In genomic region chr5:134085227-134085626, GRCm38 (mm10) we compare ENCODE assay signal across 17 mouse cellular contexts. TPM values are rescaled to one million over a fixed set of nuclear protein-coding genes. Genes with fewer than 3 reads are reported as not detected.
DNase-seq lines count a peak whose midpoint lies in the region; ATAC-seq and TF ChIP-seq lines count a peak whose summit lies in the region.
"Had no signal": no experiment of that assay in that cellular context is flagged by ENCODE, and none has a peak within 500 bp of the region (broad histone marks: within the 10 kb centered on the region; RNA-seq: fewer than 3 reads in every experiment).

No protein-coding gene starts in this region.

- no peak for ATAC-seq in intestine, embryonic 16.5 days
- no peak for ATAC-seq in intestine, embryonic 15.5 days
- ATAC-seq in stomach, postnatal 0 days (ENCODE audit: low FRiP score, low TSS enrichment): no peak
- ATAC-seq: forebrain, embryonic 13.5 days had no signal

- H3K9me3 ChIP-seq in intestine, embryonic 16.5 days (ENCODE audit: control insufficient read depth, low read length): no peaks in the 10 kb centered on the region
- H3K9me3 ChIP-seq in intestine, embryonic 15.5 days: no peaks in the 10 kb centered on the region
- H3K9me3 ChIP-seq in stomach, postnatal 0 days (ENCODE audit: control insufficient read depth, low read length): no peaks in the 10 kb centered on the region
- H3K9me3 ChIP-seq: forebrain, embryonic 13.5 days had no signal

- peak; percentile 19 for DNase-seq in adrenal gland, postnatal 10 days
- no peak for DNase-seq in adrenal gland, adult 8-10 months
- DNase-seq in retina, embryonic 14.5 days (ENCODE audit: low spot score): peak; percentile 20
- no peak for DNase-seq in retina, postnatal 1 day
- DNase-seq in stomach, postnatal 0 days (ENCODE audit: low spot score): no peak
- no peak for DNase-seq in layer of hippocampus, adult 9-11 months
- DNase-seq: cerebellum, adult 2 months; layer of hippocampus, postnatal 36 days; lung, postnatal 36 days; right cerebral cortex, adult 18-20 months; thymus, postnatal 36 days had no signal

- H3K4me2 ChIP-seq in intestine, embryonic 16.5 days (ENCODE audit: low read depth, low read length): no peak overlapping the region
- H3K4me2 ChIP-seq in intestine, embryonic 15.5 days (replicated peaks): no peak overlapping the region
- H3K4me2 ChIP-seq in stomach, postnatal 0 days (replicated peaks; ENCODE audit: low read depth): no peak overlapping the region
- H3K4me2 ChIP-seq: forebrain, embryonic 13.5 days; heart, embryonic 11.5 days; liver, embryonic 11.5 days; midbrain, embryonic 11.5 days had no signal

- TF ChIP-seq CTCF in stomach, postnatal 0 days (IDR thresholded peaks at IDR 0.05; ENCODE audit: low read depth): peak; percentile 23; the same call in 1 of the 2 replicates

- no peaks in the 10 kb centered on the region for H3K36me3 ChIP-seq in intestine, embryonic 16.5 days (ENCODE audit: control insufficient read depth, insufficient read depth, low read length)
- H3K36me3 ChIP-seq in intestine, embryonic 15.5 days: no peaks in the 10 kb centered on the region
- no peaks in the 10 kb centered on the region for H3K36me3 ChIP-seq in stomach, postnatal 0 days (ENCODE audit: control insufficient read depth, insufficient read depth, low read length)

- H3K9ac ChIP-seq in intestine, embryonic 16.5 days (ENCODE audit: low read depth, low read length): no peak overlapping the region
- no peak overlapping the region for H3K9ac ChIP-seq in intestine, embryonic 15.5 days
- H3K9ac ChIP-seq in stomach, postnatal 0 days (ENCODE audit: low read length): no peak overlapping the region
- H3K9ac ChIP-seq: forebrain, embryonic 13.5 days had no signal

- 73% methylated on average over 4 of the region's 4 CpGs for WGBS in intestine, embryonic 16.5 days
- 73% methylated on average over 4 of the region's 4 CpGs for WGBS in intestine, embryonic 15.5 days
- WGBS in stomach, postnatal 0 days: 69% methylated on average over 4 of the region's 4 CpGs

- H3K27me3 ChIP-seq in intestine, embryonic 16.5 days (replicated peaks; ENCODE audit: control insufficient read depth, insufficient read depth, low read length): no peaks in the 10 kb centered on the region
- no peaks in the 10 kb centered on the region for H3K27me3 ChIP-seq in intestine, embryonic 15.5 days (replicated peaks)
- H3K27me3 ChIP-seq in stomach, postnatal 0 days (ENCODE audit: control insufficient read depth, insufficient read depth, low read length): no peaks in the 10 kb centered on the region
- H3K27me3 ChIP-seq: forebrain, embryonic 13.5 days had no signal

- no peak overlapping the region for H3K4me3 ChIP-seq in intestine, embryonic 16.5 days (ENCODE audit: low read length)
- H3K4me3 ChIP-seq in intestine, embryonic 15.5 days (replicated peaks): no peak overlapping the region
- no peak overlapping the region for H3K4me3 ChIP-seq in stomach, postnatal 0 days (ENCODE audit: low read depth, low read length)
- H3K4me3 ChIP-seq: forebrain, embryonic 13.5 days had no signal

- TF ChIP-seq EP300 in stomach, postnatal 0 days (optimal IDR thresholded peaks at IDR 0.05): no peak

- peak overlapping the region; percentile 35; the same call in 1 of the 2 replicates for H3K27ac ChIP-seq in intestine, embryonic 16.5 days (ENCODE audit: low read length)
- H3K27ac ChIP-seq in intestine, embryonic 15.5 days: no peak overlapping the region
- H3K27ac ChIP-seq in stomach, postnatal 0 days (replicated peaks): no peak overlapping the region
- H3K27ac ChIP-seq: forebrain, embryonic 13.5 days had no signal

- H3K4me1 ChIP-seq in intestine, embryonic 16.5 days (ENCODE audit: control insufficient read depth, insufficient read depth, low read length): 0 out of 2 replicates have a peak, but pooled peaks cover 4% of the 10 kb centered on the region
- peaks cover 6% of the 10 kb centered on the region; the same call in 1 of the 2 replicates for H3K4me1 ChIP-seq in intestine, embryonic 15.5 days (replicated peaks)
- no peaks in the 10 kb centered on the region for H3K4me1 ChIP-seq in stomach, postnatal 0 days (replicated peaks; ENCODE audit: control insufficient read depth, insufficient read depth)

RNA-seq across cellular contexts. Expression of gene Castor2, which starts 14.3 kb away (rescaled TPM):
- total RNA-seq in adrenal gland, postnatal 10 days (2021): 10 to 100 TPM; 14.0 to 19.7 TPM
- total RNA-seq in adrenal gland, adult 8-10 months (2022): 10 to 100 TPM; 18.4 to 37.2 (median 23.6) TPM
- polyA plus RNA-seq in intestine, embryonic 16.5 days (2015; fragmentation: Nextera tagmentation; extraction: Ambion mirVana): 6.7 and 8.2 TPM in 2 replicates
- polyA plus RNA-seq in intestine, embryonic 15.5 days (2015; fragmentation: Nextera tagmentation; extraction: Ambion mirVana): 5.1 and 7.7 TPM in 2 replicates
- 3.8 and 4.0 TPM in 2 replicates for polyA plus RNA-seq in stomach, postnatal 0 days (2015; fragmentation: Nextera tagmentation; extraction: Ambion mirVana)

Comparison
In these comparisons a context has a peak if more than half of its experiments do, and no peak if none do; other contexts are left out.
1. DNase-seq: peak in adrenal gland, postnatal 10 days (single experiment) and retina, embryonic 14.5 days (single experiment); none in adrenal gland, adult 8-10 months (single experiment), retina, postnatal 1 day (single experiment), stomach, postnatal 0 days (single experiment) and layer of hippocampus, adult 9-11 months (single experiment).